Mouse (Mus musculus): ENCODE results near the gene Rph3a. TPM values are rescaled to one million over a fixed set of nuclear protein-coding genes. Genes with fewer than 3 reads are reported as not detected.

The Rph3a gene
- total and polyA plus RNA-seq, 3 experiments: not detected

DNA sequence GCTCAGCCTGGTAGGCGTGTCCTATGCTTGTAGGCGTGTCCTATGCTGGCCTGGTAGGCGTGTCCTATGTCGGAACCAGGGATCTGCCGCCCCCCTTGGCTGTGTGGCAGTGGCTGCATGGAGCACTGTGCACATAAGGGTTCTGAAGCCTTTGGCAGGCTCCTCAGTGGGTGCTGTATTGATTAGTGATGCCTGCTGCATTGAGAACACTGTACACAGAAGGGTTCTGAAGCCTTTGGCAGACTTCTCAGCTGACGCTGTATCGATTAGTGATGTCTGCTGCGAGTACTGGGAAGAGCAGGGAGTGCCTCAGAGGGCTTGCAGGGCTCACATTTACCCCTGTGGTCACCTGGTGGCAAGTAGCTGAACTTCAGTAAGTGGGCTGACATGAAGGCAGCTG, 71.3 kb downstream of the Rph3a start:
- Histone ChIP-seq H3K9ac (ENCODE audit: control insufficient read depth, low read depth, low read length, poor library complexity, severe bottlenecking) (no peak overlapping the region), H3K4me1 (ENCODE audit: control insufficient read depth in 1 of 2, insufficient read depth in 2 of 2, low read length in 2 of 2) (0 out of 4 replicates have a peak, but pooled peaks cover 0 to 2% of the 10 kb centered on the region in 2 experiments), H3K27ac (ENCODE audit: control insufficient read depth, low read depth, low read length) (no peak overlapping the region), H3K27me3 (ENCODE audit: control insufficient read depth in 1 of 2, insufficient read depth in 2 of 2, low read length in 2 of 2) (no peaks in the 10 kb centered on the region), H3K9me3 (replicated peaks; ENCODE audit: insufficient read depth, low read length) (no peaks in the 10 kb centered on the region), H3K4me3 (ENCODE audit: control insufficient read depth in 1 of 2, insufficient read depth in 1 of 2, low read depth in 2 of 2, low read length in 2 of 2) (no peak overlapping the region), H3K36me3 (ENCODE audit: control insufficient read depth in 1 of 2, insufficient read depth in 2 of 2, low read length in 2 of 2) (no peaks in the 10 kb centered on the region), H3K79me2 (ENCODE audit: control insufficient read depth, insufficient read depth, low read length, poor library complexity) (no peaks in the 10 kb centered on the region)
- TF ChIP-seq POLR2AphosphoS2 (IDR thresholded peaks at IDR 0.05; ENCODE audit: low read length): no peak
- no peak for TF ChIP-seq NELFE (IDR thresholded peaks at IDR 0.05; ENCODE audit: low read depth, low read length)
- TF ChIP-seq SMC3 (IDR thresholded peaks at IDR 0.05; ENCODE audit: low read depth, low read length): no peak
- TF ChIP-seq MAZ (IDR thresholded peaks at IDR 0.05; ENCODE audit: low read depth, low read length): no peak
- TF ChIP-seq ZNF384 (IDR thresholded peaks at IDR 0.05; ENCODE audit: low read depth, low read length): no peak
- TF ChIP-seq RCOR1 (IDR thresholded peaks at IDR 0.05; ENCODE audit: low read depth, low read length): no peak
- no peak for TF ChIP-seq E2F4 (IDR thresholded peaks at IDR 0.05; ENCODE audit: borderline replicate concordance, low read depth, low read length)
- TF ChIP-seq CHD2 (IDR thresholded peaks at IDR 0.05; ENCODE audit: low read length): no peak
- TF ChIP-seq ETS1 (IDR thresholded peaks at IDR 0.05; ENCODE audit: low read depth, low read length): no peak
- TF ChIP-seq ELF1 (IDR thresholded peaks at IDR 0.05; ENCODE audit: low read depth, low read length): no peak
- TF ChIP-seq MXI1 (IDR thresholded peaks at IDR 0.05; ENCODE audit: low read depth, low read length): no peak
- TF ChIP-seq MEF2A (IDR thresholded peaks at IDR 0.05; ENCODE audit: extremely low read depth, insufficient replicate concordance, low read depth, low read length, poor library complexity, severe bottlenecking): no peak
- TF ChIP-seq POLR2A (IDR thresholded peaks at IDR 0.05; ENCODE audit: control insufficient read depth in 1 of 2, insufficient read depth in 1 of 2, low read depth in 1 of 2, low read length in 2 of 2, poor library complexity in 1 of 2): no peak
- no peak for TF ChIP-seq GABPA (IDR thresholded peaks at IDR 0.05; ENCODE audit: low read depth, low read length)
- no peak for TF ChIP-seq HCFC1 (IDR thresholded peaks at IDR 0.05; ENCODE audit: low read depth, low read length)
- DNase-seq (ENCODE audit: low read depth, low spot score): no peak

DNA sequence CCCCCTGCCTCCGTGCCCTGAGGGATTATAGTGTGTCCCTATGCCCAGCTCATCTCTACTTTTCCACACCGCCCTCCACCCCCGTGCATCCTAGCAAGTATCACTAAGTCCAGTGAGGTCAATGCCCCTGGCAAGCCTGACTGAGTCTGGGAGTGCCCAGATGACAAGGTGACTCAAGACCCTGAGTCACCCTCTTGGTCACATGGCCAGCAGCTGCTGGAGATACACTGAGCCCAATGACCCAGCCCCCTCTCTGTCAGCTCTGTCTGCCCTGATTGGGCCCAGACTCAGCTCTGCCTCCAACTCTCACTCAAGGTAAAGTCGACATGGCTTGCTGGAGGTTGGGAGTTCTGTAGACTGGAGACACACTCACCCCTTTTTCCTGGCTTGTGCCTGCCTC, 72.1 kb downstream of the Rph3a start:
- no peak for DNase-seq (ENCODE audit: low read depth, low spot score)
- Histone ChIP-seq H3K27ac (ENCODE audit: control insufficient read depth, low read depth, low read length) (no peak overlapping the region), H3K9ac (ENCODE audit: control insufficient read depth, low read depth, low read length, poor library complexity, severe bottlenecking) (no peak overlapping the region), H3K4me3 (ENCODE audit: control insufficient read depth in 1 of 2, insufficient read depth in 1 of 2, low read depth in 2 of 2, low read length in 2 of 2) (no peak overlapping the region), H3K36me3 (ENCODE audit: control insufficient read depth in 1 of 2, insufficient read depth in 2 of 2, low read length in 2 of 2) (no peaks in the 10 kb centered on the region), H3K9me3 (replicated peaks; ENCODE audit: insufficient read depth, low read length) (no peaks in the 10 kb centered on the region), H3K4me1 (ENCODE audit: control insufficient read depth in 1 of 2, insufficient read depth in 2 of 2, low read length in 2 of 2) (0 out of 4 replicates have a peak, but pooled peaks cover 0 to 2% of the 10 kb centered on the region in 2 experiments), H3K79me2 (ENCODE audit: control insufficient read depth, insufficient read depth, low read length, poor library complexity) (no peaks in the 10 kb centered on the region), H3K27me3 (ENCODE audit: control insufficient read depth in 1 of 2, insufficient read depth in 2 of 2, low read length in 2 of 2) (no peaks in the 10 kb centered on the region)
- TF ChIP-seq EP300 (IDR thresholded peaks at IDR 0.05; ENCODE audit: low read depth in 1 of 2, low read length in 2 of 2): no peak
- no peak for TF ChIP-seq POLR2A (IDR thresholded peaks at IDR 0.05; ENCODE audit: control insufficient read depth in 1 of 2, insufficient read depth in 1 of 2, low read depth in 1 of 2, low read length in 2 of 2, poor library complexity in 1 of 2)
- no peak for TF ChIP-seq BHLHE40 (IDR thresholded peaks at IDR 0.05; ENCODE audit: borderline replicate concordance, low read depth, low read length)
- no peak for TF ChIP-seq CHD2 (IDR thresholded peaks at IDR 0.05; ENCODE audit: low read length)
- TF ChIP-seq RAD21 (IDR thresholded peaks at IDR 0.05; ENCODE audit: low read depth, low read length): no peak
- no peak for TF ChIP-seq KAT2A (conservative IDR thresholded peaks at IDR 0.05; ENCODE audit: low read depth, low read length)
- TF ChIP-seq MYB (IDR thresholded peaks at IDR 0.05; ENCODE audit: low read depth, low read length): no peak
- no peak for TF ChIP-seq E2F4 (IDR thresholded peaks at IDR 0.05; ENCODE audit: borderline replicate concordance, low read depth, low read length)
- TF ChIP-seq RCOR1 (IDR thresholded peaks at IDR 0.05; ENCODE audit: low read depth, low read length): no peak
- no peak for TF ChIP-seq GABPA (IDR thresholded peaks at IDR 0.05; ENCODE audit: low read depth, low read length)
- no peak for TF ChIP-seq ZC3H11A (IDR thresholded peaks at IDR 0.05; ENCODE audit: low read depth, low read length)
- no peak for TF ChIP-seq ETS1 (IDR thresholded peaks at IDR 0.05; ENCODE audit: low read depth, low read length)
- TF ChIP-seq HCFC1 (IDR thresholded peaks at IDR 0.05; ENCODE audit: low read depth, low read length): no peak
- no peak for TF ChIP-seq TAL1 (IDR thresholded peaks at IDR 0.05; ENCODE audit: low read length)
- no peak for TF ChIP-seq MAX (IDR thresholded peaks at IDR 0.05; ENCODE audit: low read length)
- no peak for TF ChIP-seq USF2 (IDR thresholded peaks at IDR 0.05; ENCODE audit: borderline replicate concordance in 1 of 2, insufficient read depth in 1 of 2, low read depth in 1 of 2, low read length in 2 of 2)
- TF ChIP-seq TBP (IDR thresholded peaks at IDR 0.05; ENCODE audit: low read depth, low read length): no peak

Data from MEL (cell line).